Comparison of ENCODE assay signal across 9 mouse cellular contexts in genomic region chr6:88786732-88787445, GRCm38 (mm10). TPM values are rescaled to one million over a fixed set of nuclear protein-coding genes. Genes with fewer than 3 reads are reported as not detected.
A peak's percentile ranks its signal among the peaks of the same experiment; 100 is the strongest.
DNase-seq lines count a peak whose midpoint lies in the region; TF ChIP-seq lines count a peak whose summit lies in the region.
"Had no signal": no experiment of that assay in that cellular context is flagged by ENCODE, and none has a peak within 500 bp of the region (broad histone marks: within the 10 kb centered on the region; RNA-seq: fewer than 3 reads in every experiment).

No protein-coding gene starts in this region.

- 94% methylated on average over 15 of the region's 15 CpGs for WGBS in thymus, adult 2 months

- TF ChIP-seq CTCF in thymus, adult 2 months (IDR thresholded peaks at IDR 0.05; ENCODE audit: borderline replicate concordance, control insufficient read depth, extremely low read depth, insufficient read depth, low read length, poor library complexity), result no peak

- no peak for TF ChIP-seq POLR2A in thymus, adult 2 months (IDR thresholded peaks at IDR 0.05; ENCODE audit: control insufficient read depth, extremely low read depth, insufficient read depth, low read length, poor library complexity)

- no peaks in the 10 kb centered on the region for H3K27me3 ChIP-seq in thymus, adult 2 months (ENCODE audit: control insufficient read depth, insufficient read depth, low read length)

- DNase-seq in left cerebral cortex, postnatal 36 days (ENCODE audit: low spot score in 2 of 2), result peak; percentile 59 to 61
- no peak for DNase-seq in left cerebral cortex, postnatal 10 days (ENCODE audit: extremely low spot score in 1 of 2, low spot score in 2 of 2)
- DNase-seq in cerebellum, adult 9-11 months, result peak; percentile 94
- peak; percentile 78 to 79 for DNase-seq in heart, adult 18-20 months
- peak; percentile 42 for DNase-seq in lung, postnatal 36 days
- DNase-seq in spleen, adult 12 weeks (ENCODE audit: low spot score), result no peak
- no peak for DNase-seq in thymus, adult 2 months
- DNase-seq in embryo, embryonic 10.5 days (ENCODE audit: low spot score), result no peak

- H3K36me3 ChIP-seq in thymus, adult 2 months (ENCODE audit: control insufficient read depth, insufficient read depth, low read length), result no peaks in the 10 kb centered on the region

- no peak overlapping the region for H3K4me3 ChIP-seq in thymus, adult 2 months (ENCODE audit: control insufficient read depth, insufficient read depth, low read length)

- H3K27ac ChIP-seq in thymus, adult 2 months (ENCODE audit: control insufficient read depth, insufficient read depth, low read length), result no peak overlapping the region
- H3K27ac ChIP-seq: macrophage had no signal

- H3K4me1 ChIP-seq in thymus, adult 2 months (replicated peaks; ENCODE audit: control insufficient read depth, insufficient read depth, low read length), result peaks cover 5% of the 10 kb centered on the region; the same call in 1 of the 2 replicates

- intact Hi-C loops in left cerebral cortex, postnatal 36 days (cut with DNase I), result no loop called here
- intact Hi-C loops in left cerebral cortex, postnatal 10 days (cut with DNase I), result no loop called here

RNA-seq across cellular contexts. Expression of gene Abtb1, which starts 54.9 kb away (rescaled TPM):
- 10 to 100 TPM; 43.4 to 45.9 TPM for total RNA-seq in left cerebral cortex, postnatal 36 days (2021)
- 10 to 100 TPM; 31.2 to 31.3 TPM for total RNA-seq in left cerebral cortex, postnatal 10 days (2021)
- 10 to 100 TPM; 22.0 to 25.3 TPM for total RNA-seq in heart, adult 18-20 months (2021)
- 204 and 239 TPM in 2 replicates for polyA plus RNA-seq in thymus, adult 2 months (2012; rRNA removed)

Comparison
In these comparisons a context has a peak if more than half of its experiments do, and no peak if none do; other contexts are left out.
1. DNase-seq: peak in left cerebral cortex, postnatal 36 days (2 of 2), cerebellum, adult 9-11 months (single experiment), heart, adult 18-20 months (2 of 2) and lung, postnatal 36 days (single experiment); none in left cerebral cortex, postnatal 10 days (0 of 2), spleen, adult 12 weeks (single experiment), thymus, adult 2 months (single experiment) and embryo, embryonic 10.5 days (single experiment).